Mouse (Mus musculus) lung, postnatal 0 days (tissue): ENCODE measurements at regions not wholly inside any gene's neighbourhood (a gene's known extent, or its start where the extent isn't known, plus 50 kb on each side); places are given as distances from the start of the nearest gene placed in this dataset.

Experiments
- CTCF ChIP-seq: IDR thresholded peaks from 2 replicates; pipeline ENCODE4 v1.5.1; 2016; ENCODE audit warnings: antibody characterized with exemption, mild to moderate bottlenecking
- EP300 ChIP-seq: IDR thresholded peaks from 2 replicates; pipeline ENCODE4 v1.6.1; 2016; ENCODE audit warnings: antibody characterized with exemption, mild to moderate bottlenecking, control low read depth

- TF ChIP-seq CTCF (no peak), EP300 (no peak)
Observed at GRCm38 (mm10) chr15:49492836-49493235, 4391.9 kb upstream of the Gm7489 start.
